Mouse (Mus musculus) liver, embryonic 15.5 days (tissue): ENCODE measurements around the gene Cdc45. TPM values are rescaled to one million over a fixed set of nuclear protein-coding genes. Genes with fewer than 3 reads are reported as not detected.

Experiments
- ATAC-seq: fragments of 200-750 bp; cut with Nextera tagmentation; 2 replicates; pipeline ENCODE4 v1.8.0; 2017; ENCODE audit warnings: moderate number of reproducible peaks, mild to moderate bottlenecking, moderate library complexity; ENCODE audit not compliant: insufficient read depth
- H3K27ac ChIP-seq: fragments of 300-500 bp; sonication (generic); replicated peaks from 2 replicates; pipeline ENCODE4 v1.5.1; 2015; ENCODE audit warnings: mild to moderate bottlenecking, inconsistent platforms
- H3K27me3 ChIP-seq: fragments of 300-500 bp; sonication (generic); 2 replicates; pipeline ENCODE4 v1.6.1; 2015; ENCODE audit warnings: mild to moderate bottlenecking, inconsistent platforms
- H3K36me3 ChIP-seq: fragments of 300-500 bp; sonication (generic); replicated peaks from 2 replicates; pipeline ENCODE4 v1.6.1; 2015; ENCODE audit warnings: moderate library complexity, mild to moderate bottlenecking, inconsistent platforms
- H3K4me1 ChIP-seq: fragments of 300-500 bp; sonication (generic); replicated peaks from 2 replicates; pipeline ENCODE4 v1.6.1; 2015; ENCODE audit warnings: inconsistent platforms
- H3K4me2 ChIP-seq: fragments of 300-500 bp; sonication (generic); 2 replicates; pipeline ENCODE4 v1.6.1; 2015; ENCODE audit warnings: moderate library complexity, mild to moderate bottlenecking, inconsistent platforms
- H3K4me3 ChIP-seq: fragments of 300-500 bp; sonication (generic); replicated peaks from 2 replicates; pipeline ENCODE4 v1.5.1; 2015; ENCODE audit warnings: mild to moderate bottlenecking, inconsistent platforms
- H3K9ac ChIP-seq: fragments of 300-500 bp; sonication (generic); 2 replicates; pipeline ENCODE4 v1.6.1; 2015; ENCODE audit warnings: moderate library complexity, mild to moderate bottlenecking, inconsistent platforms
- H3K9me3 ChIP-seq: fragments of 300-500 bp; sonication (generic); replicated peaks from 2 replicates; pipeline ENCODE4 v1.6.1; 2016; ENCODE audit warnings: inconsistent platforms
- WGBS: fragments of 180-500 bp; shearing (Covaris S2); methylation state at CpG from one replicate; pipeline ENCODE4 v1.1.7; 2015; ENCODE audit warnings: mixed read lengths; ENCODE audit not compliant: insufficient replicate concordance; 5-methylcytosine and 5-hydroxymethylcytosine counted together
- polyA plus RNA-seq: library from polyadenylated mRNA; unstranded; fragments of >200 nt; fragmentation: Nextera tagmentation; extraction: Ambion mirVana; gene quantifications from 2 replicates; pipeline ENCODE4 v1.2.1, GENCODE M21; 2015

The Cdc45 gene
- polyA plus RNA-seq, 1 experiment from 2014 or later: 40.7 TPM

DNA sequence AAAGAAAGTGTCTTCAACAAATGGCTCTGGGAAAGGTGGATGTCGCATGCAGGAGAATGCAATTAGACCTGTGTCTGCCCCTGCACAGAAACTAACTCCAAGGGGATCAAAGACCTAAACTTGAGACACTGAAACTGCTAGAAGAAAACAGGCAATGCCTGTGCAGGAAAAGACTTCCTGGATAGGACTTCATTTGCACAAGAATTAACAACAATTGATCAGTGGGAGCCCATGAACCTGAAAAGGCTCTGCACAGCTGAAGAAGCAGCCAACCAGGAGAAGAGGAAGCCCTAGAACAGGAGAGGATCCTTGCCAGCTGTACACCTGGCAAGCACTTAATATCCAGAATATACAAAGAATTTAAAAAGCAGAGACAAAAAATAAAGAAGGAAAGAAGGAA is 42.3 kb downstream of the Cdc45 start:
- Histone ChIP-seq H3K27me3 (peaks cover 13% of the 10 kb centered on the region), H3K4me1 (no peaks in the 10 kb centered on the region), H3K9me3 (no peaks in the 10 kb centered on the region), H3K4me3 (no peak overlapping the region), H3K27ac (no peak overlapping the region), H3K9ac (no peak overlapping the region), H3K4me2 (no peak overlapping the region), H3K36me3 (no peaks in the 10 kb centered on the region)
- WGBS: 65% methylated on average over 1 of the region's 1 CpGs
- no peak for ATAC-seq

DNA sequence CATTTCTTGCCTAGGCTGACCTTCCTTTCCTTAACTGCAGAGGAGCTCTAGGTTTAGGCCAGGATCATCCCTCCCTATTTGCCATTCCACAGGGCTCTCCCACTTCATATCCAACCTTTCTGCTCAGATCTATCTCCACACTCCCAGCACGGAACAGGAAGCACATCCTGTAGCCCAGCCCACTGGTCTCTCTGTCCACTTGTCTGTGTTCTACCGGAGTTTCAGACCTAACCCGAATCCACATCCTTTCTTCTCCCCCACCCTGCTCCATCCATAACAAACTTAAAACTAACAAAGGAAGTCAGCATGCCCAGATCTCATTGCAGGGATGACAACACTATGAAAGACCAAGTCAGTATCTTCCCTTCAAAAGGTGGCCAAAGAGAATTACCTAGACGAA is 45.4 kb downstream of the Cdc45 start:
- 41% methylated on average over 4 of the region's 4 CpGs for WGBS

DNA sequence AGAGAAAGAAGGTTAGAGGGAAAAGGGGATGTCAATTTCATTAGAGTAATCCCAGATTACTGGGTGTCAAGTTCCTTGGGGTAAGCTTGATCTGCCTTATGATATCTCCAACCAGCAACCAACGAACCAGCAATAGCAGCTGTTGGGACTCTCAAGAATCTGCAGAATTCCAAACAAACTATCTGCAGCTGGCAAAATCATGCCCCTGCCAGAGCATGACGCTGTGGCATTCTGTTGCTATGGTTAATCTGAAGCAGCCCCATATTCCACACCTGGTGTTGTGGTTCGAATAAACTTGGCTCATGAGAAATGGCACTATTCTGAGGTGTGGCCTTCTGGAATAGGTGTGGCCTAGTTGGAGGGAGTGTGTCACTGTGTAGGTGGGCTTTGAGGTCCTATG is 48.8 kb downstream of the Cdc45 start:
- Histone ChIP-seq H3K9ac (no peak overlapping the region), H3K4me1 (no peaks in the 10 kb centered on the region), H3K27ac (no peak overlapping the region), H3K4me2 (no peak overlapping the region), H3K36me3 (no peaks in the 10 kb centered on the region), H3K27me3 (no peaks in the 10 kb centered on the region), H3K9me3 (no peaks in the 10 kb centered on the region), H3K4me3 (no peak overlapping the region)
- 55% methylated on average over 3 of the region's 3 CpGs for WGBS
- ATAC-seq: no peak

More for the DNA sequence above, 45.4 kb downstream of the Cdc45 start:
- Histone ChIP-seq H3K4me1 (no peaks in the 10 kb centered on the region), H3K36me3 (no peaks in the 10 kb centered on the region), H3K4me3 (no peak overlapping the region), H3K27me3 (no peaks in the 10 kb centered on the region), H3K9me3 (no peaks in the 10 kb centered on the region), H3K27ac (no peak overlapping the region), H3K9ac (no peak overlapping the region), H3K4me2 (no peak overlapping the region)
- ATAC-seq: no peak

GRCm38 (mm10) chr16:18761734-18762133 is 50.1 kb downstream of the Cdc45 start:
- no peaks in the 10 kb centered on the region for H3K9me3 ChIP-seq
- 74% methylated on average over 4 of the region's 4 CpGs for WGBS
- H3K4me3 ChIP-seq: no peak overlapping the region
- no peak overlapping the region for H3K9ac ChIP-seq
- H3K36me3 ChIP-seq: no peaks in the 10 kb centered on the region
- H3K27me3 ChIP-seq: no peaks in the 10 kb centered on the region
- no peak for ATAC-seq
- no peak overlapping the region for H3K27ac ChIP-seq
- no peaks in the 10 kb centered on the region for H3K4me1 ChIP-seq
- H3K4me2 ChIP-seq: no peak overlapping the region

- Histone ChIP-seq H3K36me3 (no peaks in the 10 kb centered on the region), H3K4me2 (no peak overlapping the region), H3K27ac (no peak overlapping the region), H3K4me1 (no peaks in the 10 kb centered on the region), H3K4me3 (no peak overlapping the region), H3K27me3 (no peaks in the 10 kb centered on the region), H3K9me3 (no peaks in the 10 kb centered on the region), H3K9ac (no peak overlapping the region)
- ATAC-seq: no peak
- WGBS: 59% methylated on average over 10 of the region's 10 CpGs
These were observed 59.8 kb downstream of the Cdc45 start for GRCm38 (mm10) chr16:18751885-18752499.

DNA sequence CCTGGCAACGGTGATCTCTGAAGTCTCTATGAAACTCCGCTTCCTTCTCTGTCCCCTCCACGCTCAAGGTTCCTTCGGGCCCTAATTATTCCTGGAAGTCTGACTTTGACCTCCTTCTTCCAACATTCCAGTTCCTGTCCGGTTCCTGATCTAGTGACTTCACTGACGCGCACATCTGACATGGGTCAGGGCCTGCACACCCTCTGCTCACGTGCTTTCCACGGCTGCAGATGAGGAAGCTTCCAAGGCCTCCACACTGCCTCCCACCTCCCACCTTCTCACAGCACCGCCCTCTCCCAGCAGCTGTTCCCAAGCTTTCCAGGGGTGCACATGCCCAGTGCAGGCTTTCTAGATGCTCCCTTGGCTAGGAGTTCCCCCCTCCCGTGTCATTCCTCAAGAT is 60.7 kb downstream of the Cdc45 start:
- Histone ChIP-seq H3K4me2 (no peak overlapping the region), H3K9ac (no peak overlapping the region), H3K4me1 (no peaks in the 10 kb centered on the region), H3K4me3 (no peak overlapping the region), H3K9me3 (no peaks in the 10 kb centered on the region), H3K27me3 (no peaks in the 10 kb centered on the region), H3K27ac (no peak overlapping the region), H3K36me3 (no peaks in the 10 kb centered on the region)
- ATAC-seq: no peak
- 66% methylated on average over 11 of the region's 11 CpGs for WGBS

DNA sequence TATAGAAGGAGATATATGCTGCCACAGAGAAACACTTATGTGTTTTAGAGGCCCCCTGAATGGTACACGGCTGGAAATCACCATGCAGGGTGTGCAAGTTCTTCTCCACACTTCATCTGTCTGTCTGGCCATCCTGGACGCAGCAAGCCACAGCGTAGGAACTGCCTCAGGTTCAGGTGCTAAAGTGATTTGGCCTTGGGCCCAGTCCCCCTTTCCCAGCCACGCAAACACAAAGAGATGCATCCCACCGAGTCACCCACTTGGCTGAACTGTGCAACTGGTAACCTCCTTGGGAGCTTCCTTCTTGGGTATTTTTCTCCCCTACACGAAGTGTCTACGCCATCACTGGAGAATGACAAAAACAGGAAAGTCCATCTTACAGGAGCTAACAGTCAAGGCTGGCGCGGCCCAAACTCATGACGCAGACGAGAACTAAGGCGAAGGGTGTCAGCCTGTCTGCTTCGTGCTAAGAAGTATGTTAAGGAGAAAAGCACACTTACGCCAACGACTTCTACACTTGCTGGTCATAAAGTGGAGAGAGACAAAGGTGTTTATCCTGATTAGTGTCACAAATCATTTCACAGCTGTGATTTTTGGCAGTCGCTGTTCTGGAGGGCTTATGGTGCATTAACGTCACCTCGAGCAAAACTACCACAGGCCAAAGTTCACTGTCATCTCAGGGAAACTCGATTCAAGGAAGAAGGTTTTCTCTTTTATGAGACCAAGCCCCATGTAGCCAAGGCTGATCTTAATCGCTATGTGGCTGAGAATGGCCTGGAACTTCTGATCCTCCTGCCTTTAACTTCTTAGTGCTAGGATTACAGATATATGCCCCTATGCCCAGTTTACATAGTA is 65.3 kb downstream of the Cdc45 start:
- H3K9me3 ChIP-seq: no peaks in the 10 kb centered on the region
- ATAC-seq: no peak
- no peak overlapping the region for H3K4me3 ChIP-seq
- 68% methylated on average over 20 of the region's 20 CpGs for WGBS
- H3K27me3 ChIP-seq: no peaks in the 10 kb centered on the region; the same call in 1 of the 2 replicates
- H3K4me2 ChIP-seq: no peak overlapping the region
- no peak overlapping the region for H3K9ac ChIP-seq
- no peaks in the 10 kb centered on the region for H3K36me3 ChIP-seq
- H3K27ac ChIP-seq: no peak overlapping the region
- no peaks in the 10 kb centered on the region for H3K4me1 ChIP-seq

DNA sequence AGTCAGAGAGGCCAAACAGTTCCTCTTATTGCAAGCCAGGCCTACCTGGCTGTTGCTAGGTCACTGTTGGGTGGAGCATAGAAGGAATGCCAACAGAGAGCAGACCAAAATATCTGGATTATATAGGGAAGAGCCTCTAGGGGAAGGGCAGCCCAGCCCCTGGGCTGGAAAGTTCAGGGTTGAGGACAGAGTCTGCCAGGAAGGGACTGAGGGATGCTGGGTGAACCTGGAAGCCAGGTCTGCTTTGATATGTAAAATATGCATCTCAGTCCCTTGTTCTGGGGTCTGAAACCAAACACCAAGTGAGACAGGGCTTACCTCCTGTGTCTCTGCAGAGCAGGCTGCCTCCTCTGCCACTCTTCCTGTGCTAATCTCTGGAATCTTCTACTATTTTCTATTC is 73.5 kb downstream of the Cdc45 start:
- Histone ChIP-seq H3K4me1 (no peaks in the 10 kb centered on the region), H3K9ac (no peak overlapping the region), H3K4me2 (no peak overlapping the region), H3K4me3 (no peak overlapping the region), H3K9me3 (no peaks in the 10 kb centered on the region), H3K27me3 (peaks cover 12% of the 10 kb centered on the region; the same call in 1 of the 2 replicates), H3K36me3 (no peaks in the 10 kb centered on the region), H3K27ac (no peak overlapping the region)
- ATAC-seq: no peak

DNA sequence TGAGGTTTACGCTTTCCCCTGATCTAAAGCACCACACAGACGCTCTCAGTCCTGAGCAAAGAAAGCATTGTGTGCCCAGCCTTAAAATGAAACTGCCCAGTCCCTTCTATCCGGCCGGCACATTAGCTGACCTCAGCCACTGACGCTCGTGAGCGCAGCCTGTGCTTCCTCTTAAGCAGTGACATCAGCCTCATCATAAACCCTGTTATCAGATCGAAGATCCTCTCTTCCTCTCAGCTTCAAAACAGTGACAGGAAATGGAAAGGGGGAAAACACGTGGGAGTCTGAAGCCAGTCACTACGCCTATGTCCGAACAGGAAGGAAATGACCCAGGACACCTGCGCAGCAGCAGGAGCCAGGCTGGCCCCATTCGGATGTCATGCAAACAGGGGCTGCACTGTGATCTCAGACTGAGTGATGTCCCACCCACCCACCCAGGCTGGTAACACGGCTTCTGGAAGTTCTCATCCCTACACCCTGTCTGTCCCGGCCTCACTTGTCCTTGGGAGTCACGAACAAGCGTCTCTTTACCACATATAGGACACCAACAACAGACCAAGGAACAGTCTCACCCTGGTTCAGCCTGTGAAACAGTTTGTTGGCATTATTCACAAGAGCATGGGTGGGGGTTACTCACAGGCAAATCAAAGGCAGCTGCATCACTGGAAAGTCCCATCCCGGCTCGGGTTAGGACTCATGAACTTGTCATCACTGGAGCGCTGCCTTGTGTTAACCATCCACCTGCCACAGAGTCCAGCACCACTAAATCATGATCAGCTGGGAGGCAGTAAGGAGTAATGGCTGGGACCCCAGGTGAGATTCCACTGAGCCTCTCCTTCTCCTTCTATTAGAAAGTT is 78.5 kb downstream of the Cdc45 start:
- Histone ChIP-seq H3K4me2 (no peak overlapping the region), H3K9me3 (no peaks in the 10 kb centered on the region), H3K4me1 (no peaks in the 10 kb centered on the region), H3K9ac (no peak overlapping the region), H3K4me3 (no peak overlapping the region), H3K27me3 (peaks cover 15% of the 10 kb centered on the region; the same call in 1 of the 2 replicates), H3K36me3 (no peaks in the 10 kb centered on the region), H3K27ac (no peak overlapping the region)
- WGBS: 18% methylated on average over 20 of the region's 20 CpGs
- ATAC-seq: no peak

- peaks cover 13% of the 10 kb centered on the region; the same call in 1 of the 2 replicates for H3K27me3 ChIP-seq
- WGBS: 54% methylated on average over 3 of the region's 3 CpGs
- no peaks in the 10 kb centered on the region for H3K36me3 ChIP-seq
- H3K4me3 ChIP-seq: no peak overlapping the region
- ATAC-seq: no peak
- H3K9me3 ChIP-seq: no peaks in the 10 kb centered on the region
- H3K4me2 ChIP-seq: no peak overlapping the region
- no peak overlapping the region for H3K27ac ChIP-seq
- H3K4me1 ChIP-seq: no peaks in the 10 kb centered on the region
- H3K9ac ChIP-seq: no peak overlapping the region
These were observed 81.1 kb downstream of the Cdc45 start for GRCm38 (mm10) chr16:18730640-18731039.
